Mouse (Mus musculus) cerebellum, adult 2 months (tissue): ENCODE data around the gene Stard3.

Experiments
- CTCF ChIP-seq: fragments of 200-500 bp; IDR thresholded peaks from 2 replicates; pipeline ENCODE4 v1.5.1; 2011; ENCODE audit warnings: low read depth, mild to moderate bottlenecking, control low read depth, low read length, moderate library complexity, borderline replicate concordance; ENCODE audit not compliant: insufficient read depth
- POLR2A ChIP-seq: fragments of 200-500 bp; IDR thresholded peaks from 2 replicates; pipeline ENCODE4 v1.6.1; 2011; ENCODE audit warnings: low read length, control low read depth, borderline replicate concordance; ENCODE audit not compliant: insufficient read depth

DNA sequence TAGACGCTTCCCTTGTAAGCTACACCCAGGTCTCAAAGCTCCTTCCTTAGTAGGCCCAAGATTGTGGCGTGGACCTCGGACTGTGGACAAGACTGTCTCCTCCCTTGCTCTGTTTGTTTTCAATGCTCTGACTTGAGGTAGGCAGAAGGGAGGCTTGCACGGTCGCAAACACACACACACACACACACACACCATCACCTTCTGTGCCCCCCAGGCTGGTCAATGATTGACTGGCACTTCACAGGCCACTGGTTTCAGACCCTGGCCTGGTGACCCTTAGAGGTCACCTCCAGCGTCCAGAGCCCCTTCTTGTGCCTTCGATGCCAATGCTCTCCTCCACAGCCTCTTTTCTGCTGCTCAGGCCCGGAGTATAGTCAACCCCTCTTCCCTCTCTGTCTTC lies 50.7 kb downstream of the Stard3 start:
- TF ChIP-seq CTCF (no peak), POLR2A (no peak)
